Mouse (Mus musculus): ENCODE measurements around the gene Sgcb. TPM values are rescaled to one million over a fixed set of nuclear protein-coding genes. Genes with fewer than 3 reads are reported as not detected.

Sgcb gene
- total RNA-seq, 1 experiment, result 4.3 TPM

DNA sequence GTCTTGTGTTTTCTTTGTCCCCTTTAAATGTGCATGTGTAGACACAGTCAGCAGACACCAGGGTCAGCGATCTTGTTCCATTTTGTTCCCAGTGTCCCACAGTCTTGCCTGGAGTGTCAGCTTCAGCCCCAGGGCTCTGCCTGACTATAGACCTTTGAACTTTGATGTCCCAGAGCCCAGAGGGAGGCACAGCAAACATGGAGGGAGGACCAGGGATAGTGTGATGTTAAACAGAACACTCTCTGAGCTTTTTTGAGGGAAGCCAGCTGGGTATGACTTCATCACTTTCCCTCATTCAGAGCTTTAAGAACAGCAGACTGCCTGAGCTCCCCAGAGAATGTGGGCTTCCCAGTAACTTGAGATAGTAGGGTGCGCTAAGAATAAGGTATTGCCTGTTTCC, 42.6 kb upstream of the Sgcb start:
- Histone ChIP-seq H3K4me1 (ENCODE audit: control insufficient read depth in 2 of 2, insufficient read depth in 2 of 2, low read length in 2 of 2, poor library complexity in 1 of 2) (peaks cover 8 to 13% of the 10 kb centered on the region in 2 experiments), H3K27ac (ENCODE audit: insufficient read depth, low read depth, low read length, poor library complexity, severe bottlenecking) (no peak overlapping the region), H3K36me3 (ENCODE audit: control insufficient read depth, insufficient read depth, low read length, poor library complexity, severe bottlenecking) (no peaks in the 10 kb centered on the region), H3K4me3 (ENCODE audit: insufficient read depth in 1 of 2, low read depth in 1 of 2, low read length in 2 of 2, poor library complexity in 1 of 2, severe bottlenecking in 1 of 2) (no peak overlapping the region), H3K9ac (ENCODE audit: insufficient read depth, low read depth, low read length, poor library complexity, severe bottlenecking) (no peak overlapping the region), H3K9me3 (ENCODE audit: control insufficient read depth, insufficient read depth, low read depth, low read length) (no peaks in the 10 kb centered on the region)
- in situ Hi-C loops (cut with MboI; ENCODE audit: low sequenced_read_pairs in 2 of 2, unreplicated experiment in 2 of 2), result loop anchor here in 1 of 2 experiments (25.0 kb wide), 1 partner anchor 597 kb away; no protein-coding TSS in a partner anchor
- DNase-seq (ENCODE audit: low read depth, low spot score), result no peak
- TF ChIP-seq ZNF384 (IDR thresholded peaks at IDR 0.05; ENCODE audit: low read depth, low read length), result no peak
- TF ChIP-seq CHD2 (IDR thresholded peaks at IDR 0.05; ENCODE audit: low read depth, low read length), result no peak
- no peak for TF ChIP-seq HCFC1 (IDR thresholded peaks at IDR 0.05; ENCODE audit: borderline replicate concordance, insufficient read depth, low read length)
- no peak for TF ChIP-seq ZC3H11A (IDR thresholded peaks at IDR 0.05; ENCODE audit: borderline replicate concordance, low read depth, low read length)
- TF ChIP-seq MAFK (IDR thresholded peaks at IDR 0.05; ENCODE audit: insufficient read depth, low read depth, low read length), result no peak

DNA sequence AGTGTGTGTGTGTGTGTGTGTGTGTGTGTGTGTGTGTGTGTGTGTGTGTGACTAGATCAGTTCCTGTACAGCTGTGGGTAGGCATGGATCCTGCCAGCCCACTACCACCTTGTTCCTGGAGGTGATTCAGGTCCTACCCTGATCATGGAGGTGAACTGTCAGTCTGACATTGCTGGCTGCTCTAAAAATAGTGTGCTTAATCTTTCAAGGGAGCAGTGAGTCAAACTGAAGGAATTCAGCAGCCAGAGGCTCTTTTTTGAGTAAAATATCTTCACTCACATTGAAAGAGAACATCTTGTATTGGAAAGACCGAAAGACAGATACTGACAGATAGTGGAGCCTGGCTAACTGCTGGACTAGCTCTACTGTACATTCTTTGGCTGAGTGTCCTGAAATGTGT, 41.0 kb upstream of the Sgcb start:
- TF ChIP-seq CHD2 (IDR thresholded peaks at IDR 0.05; ENCODE audit: low read depth, low read length) (no peak), ZNF384 (IDR thresholded peaks at IDR 0.05; ENCODE audit: low read depth, low read length) (no peak), HCFC1 (IDR thresholded peaks at IDR 0.05; ENCODE audit: borderline replicate concordance, insufficient read depth, low read length) (no peak), MAFK (IDR thresholded peaks at IDR 0.05; ENCODE audit: insufficient read depth, low read depth, low read length) (no peak), ZC3H11A (IDR thresholded peaks at IDR 0.05; ENCODE audit: borderline replicate concordance, low read depth, low read length) (no peak)
- H3K9me3 ChIP-seq (ENCODE audit: control insufficient read depth, insufficient read depth, low read depth, low read length), result no peaks in the 10 kb centered on the region
- H3K36me3 ChIP-seq (ENCODE audit: control insufficient read depth, insufficient read depth, low read length, poor library complexity, severe bottlenecking), result no peaks in the 10 kb centered on the region
- in situ Hi-C loops (cut with MboI; ENCODE audit: low sequenced_read_pairs in 2 of 2, unreplicated experiment in 2 of 2), result loop anchor here in 1 of 2 experiments (10.0 to 25.0 kb wide), 2 partner anchors 166 to 599 kb away; no protein-coding TSS in a partner anchor
- H3K27ac ChIP-seq (ENCODE audit: insufficient read depth, low read depth, low read length, poor library complexity, severe bottlenecking), result no peak overlapping the region
- peaks cover 8 to 13% of the 10 kb centered on the region in 2 experiments for H3K4me1 ChIP-seq (ENCODE audit: control insufficient read depth in 2 of 2, insufficient read depth in 2 of 2, low read length in 2 of 2, poor library complexity in 1 of 2)
- H3K4me3 ChIP-seq (ENCODE audit: insufficient read depth in 1 of 2, low read depth in 1 of 2, low read length in 2 of 2, poor library complexity in 1 of 2, severe bottlenecking in 1 of 2), result no peak overlapping the region
- DNase-seq (ENCODE audit: low read depth, low spot score), result no peak
- H3K9ac ChIP-seq (ENCODE audit: insufficient read depth, low read depth, low read length, poor library complexity, severe bottlenecking), result no peak overlapping the region

DNA sequence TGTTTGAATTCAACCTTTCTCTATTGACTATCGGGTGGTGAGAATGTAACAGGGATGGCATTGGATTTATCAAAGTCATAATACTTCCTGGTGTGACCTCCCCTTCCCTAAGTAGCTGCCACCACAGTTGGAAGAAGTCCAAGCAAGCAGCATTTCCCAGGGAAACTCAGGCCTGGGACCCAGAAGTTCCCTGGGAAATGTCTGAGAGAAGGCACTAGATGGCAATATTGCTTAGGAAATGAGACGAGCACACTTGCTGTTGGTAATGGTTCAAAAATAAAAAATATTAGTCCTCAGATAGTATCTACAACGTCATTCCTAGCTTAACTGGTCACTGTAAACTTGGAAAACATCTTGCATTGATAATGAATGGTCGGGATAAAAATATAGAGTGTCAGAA, 38.6 kb upstream of the Sgcb start:
- no peaks in the 10 kb centered on the region for H3K9me3 ChIP-seq (ENCODE audit: control insufficient read depth, insufficient read depth, low read depth, low read length)
- no peak overlapping the region for H3K4me3 ChIP-seq (ENCODE audit: insufficient read depth in 1 of 2, low read depth in 1 of 2, low read length in 2 of 2, poor library complexity in 1 of 2, severe bottlenecking in 1 of 2)
- H3K36me3 ChIP-seq (ENCODE audit: control insufficient read depth, insufficient read depth, low read length, poor library complexity, severe bottlenecking), result no peaks in the 10 kb centered on the region
- no peak overlapping the region for H3K9ac ChIP-seq (ENCODE audit: insufficient read depth, low read depth, low read length, poor library complexity, severe bottlenecking)
- peak; percentile 9; the same call in 1 of the 2 replicates for TF ChIP-seq ZC3H11A (IDR thresholded peaks at IDR 0.05; ENCODE audit: borderline replicate concordance, low read depth, low read length)
- TF ChIP-seq HCFC1 (IDR thresholded peaks at IDR 0.05; ENCODE audit: borderline replicate concordance, insufficient read depth, low read length), result no peak
- TF ChIP-seq CHD2 (IDR thresholded peaks at IDR 0.05; ENCODE audit: low read depth, low read length), result no peak
- no peak for TF ChIP-seq MAFK (IDR thresholded peaks at IDR 0.05; ENCODE audit: insufficient read depth, low read depth, low read length)
- no peak for DNase-seq (ENCODE audit: low read depth, low spot score)
- in situ Hi-C loops (cut with MboI; ENCODE audit: low sequenced_read_pairs in 2 of 2, unreplicated experiment in 2 of 2), result loop anchor here in 1 of 2 experiments (10.0 to 25.0 kb wide), 2 partner anchors 169 to 601 kb away; no protein-coding TSS in a partner anchor
- no peak overlapping the region for H3K27ac ChIP-seq (ENCODE audit: insufficient read depth, low read depth, low read length, poor library complexity, severe bottlenecking)
- H3K4me1 ChIP-seq (ENCODE audit: control insufficient read depth in 2 of 2, insufficient read depth in 2 of 2, low read length in 2 of 2, poor library complexity in 1 of 2), result peaks cover 4 to 5% of the 10 kb centered on the region in 2 experiments

DNA sequence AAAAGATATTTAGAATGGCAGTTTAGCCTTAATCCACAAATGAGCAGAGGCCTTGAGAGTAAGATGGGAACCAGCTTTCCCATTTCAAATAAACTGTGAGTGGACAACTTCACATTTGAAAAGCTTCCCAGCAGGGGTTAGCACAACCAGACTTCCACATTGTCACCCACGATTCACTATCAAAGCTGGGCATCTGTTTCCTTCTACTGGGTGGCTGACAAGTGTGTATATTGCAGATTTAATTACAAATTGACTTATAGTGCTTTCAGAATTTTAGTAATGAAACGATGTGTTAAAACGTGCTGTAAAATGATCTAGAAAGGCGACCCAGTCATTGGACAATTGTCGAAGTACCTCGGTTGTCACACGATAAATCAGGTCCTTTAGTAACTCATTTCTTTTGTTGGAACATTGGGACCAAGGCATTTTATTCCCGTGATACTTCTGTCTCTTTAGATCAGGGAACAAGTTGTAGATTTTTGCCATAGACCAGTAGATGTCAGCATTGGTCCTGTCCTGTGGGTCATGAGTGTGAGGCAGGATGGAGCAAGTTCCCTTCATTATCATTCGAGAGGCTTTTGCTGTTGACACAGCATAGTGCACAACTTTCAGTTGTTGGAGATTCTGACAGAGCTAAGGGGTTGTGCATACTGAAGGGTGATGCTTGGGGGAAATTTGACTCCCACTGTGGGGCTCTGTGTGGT, 36.3 kb upstream of the Sgcb start:
- no peaks in the 10 kb centered on the region for H3K9me3 ChIP-seq (ENCODE audit: control insufficient read depth, insufficient read depth, low read depth, low read length)
- no peak for TF ChIP-seq CHD2 (IDR thresholded peaks at IDR 0.05; ENCODE audit: low read depth, low read length)
- TF ChIP-seq HCFC1 (IDR thresholded peaks at IDR 0.05; ENCODE audit: borderline replicate concordance, insufficient read depth, low read length), result no peak
- TF ChIP-seq MAFK (IDR thresholded peaks at IDR 0.05; ENCODE audit: insufficient read depth, low read depth, low read length), result no peak
- H3K36me3 ChIP-seq (ENCODE audit: control insufficient read depth, insufficient read depth, low read length, poor library complexity, severe bottlenecking), result no peaks in the 10 kb centered on the region
- 0 out of 4 replicates have a peak, but pooled peaks cover 0 to 2% of the 10 kb centered on the region in 2 experiments for H3K4me1 ChIP-seq (ENCODE audit: control insufficient read depth in 2 of 2, insufficient read depth in 2 of 2, low read length in 2 of 2, poor library complexity in 1 of 2)
- no peak overlapping the region for H3K9ac ChIP-seq (ENCODE audit: insufficient read depth, low read depth, low read length, poor library complexity, severe bottlenecking)
- no peak overlapping the region for H3K4me3 ChIP-seq (ENCODE audit: insufficient read depth in 1 of 2, low read depth in 1 of 2, low read length in 2 of 2, poor library complexity in 1 of 2, severe bottlenecking in 1 of 2)
- DNase-seq (ENCODE audit: low read depth, low spot score), result no peak
- in situ Hi-C loops (cut with MboI; ENCODE audit: low sequenced_read_pairs in 2 of 2, unreplicated experiment in 2 of 2), result loop anchor here in 1 of 2 experiments (10.0 to 25.0 kb wide), 2 partner anchors 171 to 603 kb away; no protein-coding TSS in a partner anchor
- H3K27ac ChIP-seq (ENCODE audit: insufficient read depth, low read depth, low read length, poor library complexity, severe bottlenecking), result no peak overlapping the region

Data from ES-E14 (cell line).